Mouse (Mus musculus) liver, adult 2 months (tissue): ENCODE results near the gene Lefty2. TPM values are rescaled to one million over a fixed set of nuclear protein-coding genes. Genes with fewer than 3 reads are reported as not detected.

Experiments used
- DNase-seq: peaks from one replicate; pipeline ENCODE4 v3.0.0-alpha.2; 2011; ENCODE audit warnings: low read depth, low spot score; ENCODE audit errors: extremely low read depth
- H3K27ac ChIP-seq: fragments of 200-500 bp; replicated peaks from 2 replicates; pipeline ENCODE4 v1.5.1; 2012; ENCODE audit warnings: low read depth, mild to moderate bottlenecking, control low read depth, inconsistent platforms, low read length; ENCODE audit not compliant: insufficient read depth
- H3K27me3 ChIP-seq: fragments of 200-500 bp; 2 replicates; pipeline ENCODE4 v1.6.1; 2012; ENCODE audit warnings: mild to moderate bottlenecking, moderate library complexity, low read length, inconsistent platforms; ENCODE audit not compliant: control insufficient read depth, insufficient read depth
- H3K36me3 ChIP-seq: fragments of 200-500 bp; 2 replicates; pipeline ENCODE4 v1.6.1; 2012; ENCODE audit warnings: low read length, inconsistent platforms; ENCODE audit not compliant: control insufficient read depth, insufficient read depth
- H3K4me1 ChIP-seq: fragments of 200-500 bp; 2 replicates; pipeline ENCODE4 v1.6.1; 2011; ENCODE audit warnings: low read length; ENCODE audit not compliant: control insufficient read depth, insufficient read depth
- H3K4me3 ChIP-seq: fragments of 200-500 bp; 2 replicates; pipeline ENCODE4 v1.5.1; 2011; ENCODE audit warnings: low read depth, mild to moderate bottlenecking, control low read depth, low read length, moderate library complexity; ENCODE audit not compliant: insufficient read depth
- H3K79me2 ChIP-seq: fragments of 200-500 bp; 2 replicates; pipeline ENCODE4 v1.6.1; 2012; ENCODE audit warnings: inconsistent platforms, mild to moderate bottlenecking, low read length, moderate library complexity; ENCODE audit not compliant: control insufficient read depth, insufficient read depth
- H3K9ac ChIP-seq: fragments of 200-500 bp; 2 replicates; pipeline ENCODE4 v1.6.1; 2012; ENCODE audit warnings: low read depth, mild to moderate bottlenecking, control low read depth, inconsistent platforms, low read length
- CTCF ChIP-seq: fragments of 200-500 bp; IDR thresholded peaks from 2 replicates; pipeline ENCODE4 v1.5.1; 2011; ENCODE audit warnings: low read depth, low read length, control low read depth
- POLR2A ChIP-seq: fragments of 200-500 bp; IDR thresholded peaks from 2 replicates; pipeline ENCODE4 v1.6.1; 2011; ENCODE audit warnings: low read length, control low read depth; ENCODE audit not compliant: insufficient read depth; ENCODE audit errors: extremely low read depth
- WGBS: fragments of 180-500 bp; shearing (Covaris S2); methylation state at CpG from one replicate; pipeline ENCODE4 v1.1.7; 2018; 5-methylcytosine and 5-hydroxymethylcytosine counted together
- polyA plus RNA-seq: library from polyadenylated mRNA; depleted of rRNA; stranded (reverse); fragments of >200 nt; gene quantifications from 2 replicates; pipeline ENCODE4 v1.2.3, GENCODE M21; 2012; rRNA removed
- total RNA-seq: library from RNA; depleted of rRNA; stranded (reverse); fragments of >200 nt; gene quantifications from 2 replicates; pipeline ENCODE4 v1.2.3, GENCODE M21; 2014; rRNA removed

The Lefty2 gene
- not detected in 2 replicates for total RNA-seq
- not detected in 2 replicates for polyA plus RNA-seq

DNA sequence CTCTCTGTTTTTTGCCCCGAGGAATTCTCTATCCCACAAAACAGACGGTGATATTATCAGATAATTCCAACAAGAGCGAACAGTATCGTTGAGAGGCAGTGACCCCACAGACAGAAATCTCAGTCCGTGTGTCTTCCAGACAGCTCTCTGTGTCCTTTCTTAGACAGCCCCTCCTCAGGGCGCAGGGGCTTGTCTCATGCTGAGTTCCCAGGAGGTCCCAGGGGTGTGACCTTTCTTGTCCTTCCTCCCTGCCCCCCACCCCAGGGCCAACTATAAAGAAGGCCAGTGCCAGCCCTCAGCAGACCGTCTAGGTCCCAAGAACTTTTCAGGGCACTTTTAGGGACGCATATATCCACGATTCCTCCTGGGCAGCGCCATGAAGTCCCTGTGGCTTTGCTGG is at the start of gene Lefty2:
Gene Lefty2 (plus strand): TSS at position 301 of the 400 bp plus-strand sequence.
- TF ChIP-seq CTCF, result no peak
- peaks cover 12% of the 10 kb centered on the region for H3K27me3 ChIP-seq

DNA sequence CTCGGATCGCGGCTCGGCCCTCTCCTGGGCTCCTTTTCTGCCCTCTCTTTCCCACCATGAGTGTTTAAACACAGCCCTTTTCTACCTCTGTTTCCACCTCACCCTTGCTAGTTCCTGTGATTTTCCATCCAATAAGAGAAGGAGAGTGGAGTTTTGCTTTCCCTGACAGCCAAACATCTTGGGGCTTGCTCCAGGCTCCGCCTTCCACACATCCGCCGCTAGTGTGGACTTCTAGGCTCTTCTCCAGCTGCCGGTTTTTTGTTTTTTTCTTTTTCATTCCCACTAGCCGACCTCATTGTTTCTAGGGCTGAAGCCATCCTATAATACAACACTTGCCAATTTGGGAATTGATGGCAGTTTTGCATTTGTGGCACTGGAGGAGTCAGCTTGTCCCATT is 44.8 kb upstream of the Lefty2 start:
- H3K36me3 ChIP-seq, result no peaks in the 10 kb centered on the region
- 0 out of 2 replicates have a peak, but pooled peaks have one; percentile 22 for TF ChIP-seq POLR2A
- no peak for TF ChIP-seq CTCF
- no peaks in the 10 kb centered on the region for H3K27me3 ChIP-seq
- peak; percentile 75 for DNase-seq
- peaks cover 13% of the 10 kb centered on the region for H3K4me1 ChIP-seq
- 4% methylated on average over 9 of the region's 9 CpGs for WGBS
- H3K27ac ChIP-seq, result peak overlapping the region; percentile 86
- peak overlapping the region; percentile 46 for H3K4me3 ChIP-seq
- peak overlapping the region; percentile 78 for H3K9ac ChIP-seq
- H3K79me2 ChIP-seq, result peaks cover 7% of the 10 kb centered on the region; the same call in 1 of the 2 replicates

More for the DNA sequence above, at the start of gene Lefty2:
- DNase-seq, result no peak
- no peak within 1 kb of the TSS for H3K9ac ChIP-seq
- WGBS, result 65% methylated on average over 10 of the region's 10 CpGs
- no peak within 1 kb of the TSS for H3K27ac ChIP-seq
- H3K4me1 ChIP-seq, result 0 out of 2 replicates have a peak, but pooled peaks cover 2% of the 10 kb centered on the region
- H3K4me3 ChIP-seq, result no peak within 1 kb of the TSS
- no peaks in the 10 kb centered on the region for H3K36me3 ChIP-seq
- H3K79me2 ChIP-seq, result no peaks in the 10 kb centered on the region

DNA sequence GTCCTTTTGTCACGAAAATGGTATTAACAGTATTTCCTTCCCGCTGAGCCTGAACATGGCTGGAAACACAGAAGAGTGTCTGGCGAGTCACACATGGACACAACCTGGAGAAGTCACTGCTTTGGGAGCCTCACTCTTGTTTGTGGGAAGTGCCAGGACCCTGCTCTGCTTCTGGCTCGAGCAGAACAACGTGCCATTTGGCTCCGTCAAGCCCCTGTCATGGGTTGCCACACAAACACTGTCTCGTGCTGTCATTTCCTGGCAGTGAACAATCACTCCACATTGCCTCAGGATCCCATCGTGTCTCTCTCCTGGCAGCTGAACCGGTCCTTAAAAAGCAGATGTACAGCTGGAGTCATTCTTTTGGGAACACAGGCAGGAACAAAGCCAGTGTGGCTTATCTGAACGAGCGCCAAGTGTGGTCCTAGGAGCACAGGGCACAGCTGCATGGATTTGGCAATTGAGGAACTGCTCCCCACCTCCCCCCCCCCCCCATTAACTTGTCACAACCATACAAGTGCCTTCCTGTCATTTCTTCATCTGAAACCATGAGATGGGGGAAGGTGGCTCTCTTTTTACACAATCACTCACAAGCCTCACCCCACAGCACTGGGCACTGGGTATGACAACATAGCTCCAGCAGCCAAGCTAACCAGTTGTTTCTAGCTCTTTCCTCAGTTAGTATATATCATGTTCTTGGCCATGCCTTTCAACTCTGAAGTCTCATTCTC is 44.2 kb upstream of the Lefty2 start:
- peak; percentile 49 for DNase-seq
- H3K9ac ChIP-seq, result peak overlapping the region; percentile 78
- peaks cover 7% of the 10 kb centered on the region; the same call in 1 of the 2 replicates for H3K79me2 ChIP-seq
- H3K4me1 ChIP-seq, result peaks cover 13% of the 10 kb centered on the region
- H3K27ac ChIP-seq, result peak overlapping the region; percentile 86
- H3K4me3 ChIP-seq, result peak overlapping the region; percentile 46
- H3K27me3 ChIP-seq, result no peaks in the 10 kb centered on the region
- no peaks in the 10 kb centered on the region for H3K36me3 ChIP-seq
- TF ChIP-seq POLR2A, result no peak
- 26% methylated on average over 11 of the region's 11 CpGs for WGBS

DNA sequence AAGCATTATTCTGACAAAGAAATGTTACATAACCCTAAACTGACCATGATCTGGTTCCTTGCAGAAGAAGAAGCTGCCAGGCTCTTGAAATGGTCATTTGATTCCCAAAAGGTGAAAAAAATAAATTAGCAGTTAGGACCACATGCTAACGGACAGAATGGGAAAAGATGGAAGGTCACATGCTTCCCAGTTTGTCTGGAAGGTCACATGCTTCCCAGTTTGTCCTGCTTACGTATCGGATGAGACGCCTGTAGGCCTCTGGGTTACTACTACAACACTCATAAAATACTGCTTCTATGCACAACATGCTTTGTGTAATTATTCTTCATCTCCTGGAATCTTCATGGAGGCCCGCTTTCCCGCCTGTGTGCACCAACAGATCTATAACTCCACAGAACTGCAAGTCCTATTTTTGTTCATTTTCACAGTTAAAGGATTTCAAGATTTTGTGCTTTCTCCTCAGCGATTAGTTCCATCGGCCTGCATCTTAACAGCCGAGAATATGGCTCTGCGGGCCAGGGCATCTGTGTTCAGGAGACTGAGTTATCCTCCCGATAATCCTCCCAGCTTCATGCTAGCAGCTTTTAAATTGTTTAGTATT is 43.1 kb upstream of the Lefty2 start:
- H3K36me3 ChIP-seq, result no peaks in the 10 kb centered on the region
- peaks cover 7% of the 10 kb centered on the region; the same call in 1 of the 2 replicates for H3K79me2 ChIP-seq
- TF ChIP-seq CTCF, result no peak
- TF ChIP-seq POLR2A, result no peak
- no peaks in the 10 kb centered on the region for H3K27me3 ChIP-seq
- 68% methylated on average over 11 of the region's 11 CpGs for WGBS
- H3K9ac ChIP-seq, result no peak overlapping the region
- H3K4me3 ChIP-seq, result no peak overlapping the region
- H3K27ac ChIP-seq, result peak overlapping the region; percentile 84
- H3K4me1 ChIP-seq, result peaks cover 13% of the 10 kb centered on the region
- DNase-seq, result no peak

DNA sequence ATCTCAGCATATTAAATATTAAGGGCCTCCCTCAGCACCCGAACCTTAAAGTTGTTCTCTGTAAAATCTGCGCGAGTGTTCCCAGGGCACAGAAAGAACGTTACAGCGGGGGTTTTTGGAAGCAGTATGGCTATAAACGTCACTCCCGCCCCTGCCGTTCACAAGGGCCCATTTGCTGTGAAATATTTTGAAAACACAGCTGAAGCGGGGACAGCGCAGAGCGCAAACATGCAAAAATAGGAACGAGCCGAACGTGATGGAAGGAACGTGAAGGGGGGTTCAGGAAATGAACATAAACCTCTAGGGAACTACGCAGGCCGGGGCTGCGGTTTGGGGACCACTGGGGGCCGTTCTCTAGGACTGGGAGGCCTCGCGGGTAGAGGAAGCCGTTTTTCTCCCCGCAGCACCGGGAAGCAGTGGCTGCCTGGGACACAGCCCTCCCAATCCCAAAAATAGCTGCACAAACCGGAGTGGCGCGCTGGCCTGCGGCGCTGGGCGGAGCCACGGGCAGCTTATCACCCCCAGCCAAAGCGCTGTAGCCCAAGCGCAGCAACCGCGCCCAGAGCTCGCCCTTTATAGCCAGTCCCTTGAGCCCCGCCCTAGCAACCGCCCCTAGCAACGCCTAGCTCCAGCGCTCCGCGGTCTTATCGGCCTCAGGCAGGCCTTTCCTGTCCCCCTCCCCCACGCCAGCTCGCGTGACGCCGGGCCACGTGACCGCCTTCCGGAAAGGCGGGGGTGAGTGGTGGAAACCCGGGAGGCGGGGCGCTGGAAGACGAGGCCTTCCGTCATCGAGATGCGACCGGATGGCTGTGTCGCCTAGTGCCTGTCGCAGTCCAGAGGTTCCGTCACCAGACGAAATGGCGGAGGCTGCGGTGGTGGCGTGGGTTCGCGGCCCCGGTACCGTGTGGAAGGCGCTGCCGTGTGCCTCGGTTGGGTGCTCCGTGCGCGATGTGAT is 42.3 kb upstream of the Lefty2 start, which contains the start of gene Sde2:
Gene Sde2 (plus strand): TSS at position 812 of the 955 bp plus-strand sequence.
- Histone ChIP-seq H3K4me1 (peaks cover 13% of the 10 kb centered on the region), H3K4me3 (peak within 1 kb of the TSS; percentile 65), H3K9ac (peak within 1 kb of the TSS; percentile 86), H3K27me3 (no peaks in the 10 kb centered on the region), H3K79me2 (peaks cover 7% of the 10 kb centered on the region; the same call in 1 of the 2 replicates), H3K36me3 (no peaks in the 10 kb centered on the region), H3K27ac (peak within 1 kb of the TSS; percentile 84)
- WGBS, result 1% methylated on average over 77 of the region's 77 CpGs
- peak; percentile 93 for DNase-seq
- TF ChIP-seq POLR2A (peak; percentile 99), CTCF (no peak)
